Mouse (Mus musculus): Measurements from ENCODE around the gene Cyb5r4. TPM values are rescaled to one million over a fixed set of nuclear protein-coding genes. Genes with fewer than 3 reads are reported as not detected.

Gene Cyb5r4
- total and polyA plus RNA-seq, 3 experiments = 37.5 to 121 (median 80.6) TPM

DNA sequence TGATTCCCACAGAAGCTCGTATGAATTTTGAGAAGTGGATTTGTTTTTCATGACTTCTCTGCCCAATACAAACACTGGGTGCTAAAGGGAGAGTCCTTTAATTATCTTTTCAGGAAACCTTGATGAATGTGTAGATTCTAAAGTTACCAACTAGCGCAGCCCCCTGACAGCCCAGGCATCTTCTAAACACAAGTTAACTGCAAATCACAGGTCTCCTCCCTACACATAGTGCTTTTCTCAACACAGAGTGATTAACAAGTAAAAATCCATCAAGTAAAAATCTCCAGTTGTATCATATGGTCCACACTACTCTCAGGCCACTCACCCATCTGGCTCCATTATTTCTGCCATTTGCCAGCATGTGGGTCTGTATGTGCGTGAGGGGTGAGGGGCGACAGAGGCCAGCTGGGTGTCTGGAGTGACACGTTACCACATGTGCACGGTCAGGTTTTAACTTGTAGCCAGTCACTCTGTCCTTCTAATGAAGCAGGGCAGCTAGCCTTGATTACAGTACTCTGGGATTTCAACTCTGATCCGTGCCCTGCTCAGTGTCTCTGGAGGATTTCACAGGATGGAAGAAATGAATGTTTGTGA, 35.0 kb upstream of the Cyb5r4 start:
- no peak overlapping the region for H3K4me3 ChIP-seq (replicated peaks in 1 of 3; ENCODE audit: low read depth in 2 of 3, low read length in 2 of 3, poor library complexity in 1 of 3)
- H3K4me1 ChIP-seq (ENCODE audit: control insufficient read depth in 1 of 2, insufficient read depth in 2 of 2) = peaks cover under 1 to 2% of the 10 kb centered on the region in 2 experiments; a peak in 3 of 4 replicates
- DNase-seq (ENCODE audit: extremely low read depth) = no peak
- dilution Hi-C loops (cut with MboI; ENCODE audit: extremely low pct_ligation_motif_present, extremely low pct_unique_long_range_greater_than_20kb, low sequenced_read_pairs) = no loop called here
- no peak for TF ChIP-seq TCF12 (IDR thresholded peaks at IDR 0.05; ENCODE audit: low read depth, low read length)
- no peak for TF ChIP-seq CHD2 (IDR thresholded peaks at IDR 0.05; ENCODE audit: low read length)
- no peak for TF ChIP-seq UBTF (IDR thresholded peaks at IDR 0.05; ENCODE audit: low read depth, low read length)
- no peak for TF ChIP-seq MEF2A (IDR thresholded peaks at IDR 0.05; ENCODE audit: borderline replicate concordance, low read depth, low read length)
- no peak for TF ChIP-seq EP300 (IDR thresholded peaks at IDR 0.05; ENCODE audit: low read length)
- TF ChIP-seq RCOR1 (conservative IDR thresholded peaks at IDR 0.05; ENCODE audit: low read depth, low read length) = no peak
- no peak for TF ChIP-seq ZC3H11A (IDR thresholded peaks at IDR 0.05; ENCODE audit: low read depth, low read length)
- TF ChIP-seq MAZ (IDR thresholded peaks at IDR 0.05; ENCODE audit: low read depth, low read length) = no peak
- no peak for TF ChIP-seq POLR2AphosphoS2 (IDR thresholded peaks at IDR 0.05; ENCODE audit: low read depth, low read length)
- TF ChIP-seq TBP (conservative IDR thresholded peaks at IDR 0.05; ENCODE audit: low read depth, low read length) = no peak
- TF ChIP-seq ETS1 (conservative IDR thresholded peaks at IDR 0.05; ENCODE audit: low read depth, low read length) = no peak
- H3K27me3 ChIP-seq (replicated peaks) = no peaks in the 10 kb centered on the region
- no peak overlapping the region for H3K9ac ChIP-seq (ENCODE audit: insufficient read depth, low read depth)
- no peaks in the 10 kb centered on the region for H3K9me3 ChIP-seq (replicated peaks; ENCODE audit: low read length)
- no peak overlapping the region for H3K4me2 ChIP-seq (ENCODE audit: insufficient read depth, low read depth, poor library complexity, severe bottlenecking)
- no peaks in the 10 kb centered on the region for H3K79me2 ChIP-seq (replicated peaks; ENCODE audit: control insufficient read depth, extremely low read depth, insufficient read depth, poor library complexity, severe bottlenecking)
- no peaks in the 10 kb centered on the region for H3K36me3 ChIP-seq (replicated peaks in 1 of 2; ENCODE audit: control insufficient read depth in 1 of 2, insufficient read depth in 1 of 2, low read length in 1 of 2)
- in situ Hi-C loops (cut with MboI; ENCODE audit: low pct_ligation_motif_present, low pct_unique_long_range_greater_than_20kb, low sequenced_read_pairs) = no loop called here
- H3K27ac ChIP-seq (ENCODE audit: insufficient read depth, low read depth) = no peak overlapping the region

DNA sequence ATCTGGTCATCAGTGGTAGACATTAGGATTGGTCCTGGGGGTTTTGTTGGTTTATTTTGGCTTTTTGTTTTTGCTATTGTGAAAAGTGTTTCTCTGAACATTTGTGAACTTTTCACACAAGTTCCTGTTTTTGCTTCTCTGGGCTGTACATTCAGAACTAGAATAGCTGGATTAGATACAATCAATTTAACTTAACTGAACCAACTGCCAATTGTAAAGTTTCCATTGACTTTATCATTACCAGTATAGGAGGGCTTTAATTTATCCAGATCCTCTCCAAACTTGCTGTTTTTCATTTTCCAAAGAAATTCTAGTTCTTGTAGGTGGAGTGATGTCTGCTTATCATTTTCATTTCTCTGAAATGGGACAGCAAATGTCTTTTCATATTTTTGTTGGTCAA, 32.0 kb upstream of the Cyb5r4 start:
- no peak for DNase-seq (ENCODE audit: extremely low read depth)
- in situ Hi-C loops (cut with MboI; ENCODE audit: low pct_ligation_motif_present, low pct_unique_long_range_greater_than_20kb, low sequenced_read_pairs) = no loop called here
- TF ChIP-seq MAFK (IDR thresholded peaks at IDR 0.05; ENCODE audit: insufficient replicate concordance, low read length) = no peak
- TF ChIP-seq UBTF (IDR thresholded peaks at IDR 0.05; ENCODE audit: low read depth, low read length) = no peak
- TF ChIP-seq TCF12 (IDR thresholded peaks at IDR 0.05; ENCODE audit: low read depth, low read length) = no peak
- no peak for TF ChIP-seq MYC (IDR thresholded peaks at IDR 0.05; ENCODE audit: low read depth, low read length)
- TF ChIP-seq MXI1 (IDR thresholded peaks at IDR 0.05; ENCODE audit: low read depth, low read length) = no peak
- TF ChIP-seq SMC3 (IDR thresholded peaks at IDR 0.05; ENCODE audit: low read depth, low read length) = no peak
- no peak for TF ChIP-seq CHD1 (IDR thresholded peaks at IDR 0.05; ENCODE audit: low read depth, low read length)
- no peak for TF ChIP-seq JUND (conservative IDR thresholded peaks at IDR 0.05; ENCODE audit: low read depth, low read length)
- no peak for TF ChIP-seq USF1 (IDR thresholded peaks at IDR 0.05; ENCODE audit: low read depth, low read length)
- TF ChIP-seq MEF2A (IDR thresholded peaks at IDR 0.05; ENCODE audit: borderline replicate concordance, low read depth, low read length) = no peak
- TF ChIP-seq NRF1 (IDR thresholded peaks at IDR 0.05; ENCODE audit: low read depth, low read length) = no peak
- TF ChIP-seq USF2 (conservative IDR thresholded peaks at IDR 0.05; ENCODE audit: low read depth, low read length) = no peak
- no peak for TF ChIP-seq GABPA (IDR thresholded peaks at IDR 0.05; ENCODE audit: insufficient replicate concordance, low read depth, low read length)
- TF ChIP-seq ZKSCAN1 (IDR thresholded peaks at IDR 0.05; ENCODE audit: borderline replicate concordance, low read depth, low read length) = no peak

More for the DNA sequence above, 32.0 kb upstream of the Cyb5r4 start:
- dilution Hi-C loops (cut with MboI; ENCODE audit: extremely low pct_ligation_motif_present, extremely low pct_unique_long_range_greater_than_20kb, low sequenced_read_pairs) = no loop called here
- Histone ChIP-seq H3K4me3 (replicated peaks in 1 of 3; ENCODE audit: low read depth in 2 of 3, low read length in 2 of 3, poor library complexity in 1 of 3) (no peak overlapping the region), H3K27me3 (replicated peaks) (no peaks in the 10 kb centered on the region), H3K79me2 (replicated peaks; ENCODE audit: control insufficient read depth, extremely low read depth, insufficient read depth, poor library complexity, severe bottlenecking) (no peaks in the 10 kb centered on the region), H3K36me3 (replicated peaks in 1 of 2; ENCODE audit: control insufficient read depth in 1 of 2, insufficient read depth in 1 of 2, low read length in 1 of 2) (no peaks in the 10 kb centered on the region), H3K9ac (ENCODE audit: insufficient read depth, low read depth) (no peak overlapping the region), H3K27ac (ENCODE audit: insufficient read depth, low read depth) (no peak overlapping the region), H3K4me2 (ENCODE audit: insufficient read depth, low read depth, poor library complexity, severe bottlenecking) (no peak overlapping the region), H3K4me1 (ENCODE audit: control insufficient read depth in 1 of 2, insufficient read depth in 2 of 2) (peaks cover 0 to 2% of the 10 kb centered on the region in 2 experiments; a peak in 1 of 4 replicates), H3K9me3 (replicated peaks; ENCODE audit: low read length) (no peaks in the 10 kb centered on the region)
